Mouse (Mus musculus) spleen, adult 2 months (tissue): Measurements from ENCODE around the gene Apod.

Source experiments
- CTCF ChIP-seq: fragments of 200-500 bp; IDR thresholded peaks from 2 replicates; pipeline ENCODE4 v1.5.1; 2011; ENCODE audit warnings: mild to moderate bottlenecking, inconsistent platforms; ENCODE audit not compliant: insufficient read depth, insufficient read length, insufficient replicate concordance; ENCODE audit errors: extremely low read depth
- POLR2A ChIP-seq: fragments of 200-500 bp; IDR thresholded peaks from 2 replicates; pipeline ENCODE4 v1.6.1; 2011; ENCODE audit warnings: low read depth, low read length, inconsistent platforms

- TF ChIP-seq CTCF (no peak), POLR2A (no peak)
These were observed 44.9 kb upstream of the Apod start for GRCm38 (mm10) chr16:31359542-31359941.
